Comparison of ENCODE assay signal across 7 mouse cellular contexts in the genomic region with DNA sequence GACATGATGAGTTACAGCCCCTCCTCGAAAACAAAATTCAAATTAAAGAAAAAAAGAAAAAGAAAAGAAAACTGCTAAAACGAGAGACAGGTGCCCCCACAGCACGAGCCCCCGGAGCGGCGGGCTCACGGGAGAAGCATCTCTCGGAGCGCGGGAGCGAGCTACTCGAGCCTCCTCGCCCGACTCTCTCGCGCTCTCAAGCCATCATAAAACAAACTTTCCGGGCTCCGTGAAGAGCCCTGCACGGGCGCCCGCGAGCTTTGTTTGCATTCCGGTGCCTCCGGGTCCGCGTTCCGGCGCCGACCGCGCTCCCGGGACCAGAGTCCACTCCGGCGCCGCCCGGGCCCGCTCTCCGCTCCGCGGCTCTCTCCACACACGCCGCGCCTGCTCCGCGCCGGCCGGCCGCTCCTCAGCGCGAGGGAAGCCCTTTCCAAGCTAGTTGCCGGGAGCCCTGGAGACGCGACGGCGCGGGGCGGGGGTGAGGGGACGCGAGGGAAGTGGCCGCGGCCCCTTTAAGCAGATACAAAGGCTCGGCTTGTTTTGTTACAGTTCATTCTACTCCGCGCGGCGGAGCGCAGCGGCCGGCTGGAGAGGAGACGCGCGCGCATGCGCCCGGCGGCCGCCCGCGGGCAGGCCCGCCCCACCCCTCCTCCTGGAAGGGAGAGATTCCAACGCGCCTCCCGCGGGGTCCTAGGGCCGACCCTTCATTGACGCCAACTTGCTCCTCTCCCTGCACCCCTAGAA. TPM values are rescaled to one million over a fixed set of nuclear protein-coding genes. Genes with fewer than 3 reads are reported as not detected.
A peak's percentile ranks its signal among the peaks of the same experiment; 100 is the strongest.
DNase-seq lines count a peak whose midpoint lies in the region; ATAC-seq and TF ChIP-seq lines count a peak whose summit lies in the region.

A gene (minus strand): TSS at position 600 of the 744 bp plus-strand sequence.

- WGBS in bone marrow, adult 2 months: under 1% methylated on average over 86 of the region's 86 CpGs
- WGBS in embryonic facial prominence, embryonic 13.5 days: under 1% methylated on average over 86 of the region's 86 CpGs
- under 1% methylated on average over 83 of the region's 86 CpGs for WGBS in limb, embryonic 11.5 days
- under 1% methylated on average over 86 of the region's 86 CpGs for WGBS in midbrain, embryonic 13.5 days
- 1% methylated on average over 85 of the region's 86 CpGs for WGBS in spleen, adult 2 months

- H3K27ac ChIP-seq in bone marrow, adult 2 months (ENCODE audit: control insufficient read depth, insufficient read depth, low read depth, low read length, poor library complexity): no peak within 1 kb of the TSS; the same call in 1 of the 2 replicates
- H3K27ac ChIP-seq in embryonic facial prominence, embryonic 13.5 days: peak within 1 kb of the TSS; percentile 99
- peak within 1 kb of the TSS; percentile 97 for H3K27ac ChIP-seq in limb, embryonic 11.5 days (replicated peaks; ENCODE audit: low read depth, low read length)
- peak within 1 kb of the TSS; percentile 92 for H3K27ac ChIP-seq in midbrain, embryonic 13.5 days
- H3K27ac ChIP-seq in spleen, adult 2 months (ENCODE audit: insufficient read depth, low read length): peak within 1 kb of the TSS; percentile 62

- peak within 1 kb of the TSS; percentile 94 for H3K4me2 ChIP-seq in embryonic facial prominence, embryonic 13.5 days
- peak within 1 kb of the TSS; percentile 85 for H3K4me2 ChIP-seq in limb, embryonic 11.5 days (ENCODE audit: low read depth, severe bottlenecking)
- H3K4me2 ChIP-seq in midbrain, embryonic 13.5 days (replicated peaks): peak within 1 kb of the TSS; percentile 98

- no peak for TF ChIP-seq CTCF in bone marrow, adult 2 months (IDR thresholded peaks at IDR 0.05; ENCODE audit: control insufficient read depth, insufficient read depth, low read length)
- TF ChIP-seq CTCF in spleen, adult 2 months (IDR thresholded peaks at IDR 0.05; ENCODE audit: extremely low read depth, insufficient read depth, insufficient read length, insufficient replicate concordance): no peak

- peak within 1 kb of the TSS; percentile 22 for H3K4me3 ChIP-seq in bone marrow, adult 2 months (replicated peaks; ENCODE audit: control insufficient read depth, low read depth, low read length)
- H3K4me3 ChIP-seq in embryonic facial prominence, embryonic 13.5 days: peak within 1 kb of the TSS; percentile 82
- H3K4me3 ChIP-seq in limb, embryonic 11.5 days (ENCODE audit: low read depth, low read length): peak within 1 kb of the TSS; percentile 84
- peak within 1 kb of the TSS; percentile 83 for H3K4me3 ChIP-seq in midbrain, embryonic 13.5 days (replicated peaks)
- H3K4me3 ChIP-seq in spleen, adult 2 months (ENCODE audit: extremely low read depth, insufficient read depth, insufficient read length): peak within 1 kb of the TSS; percentile 55

- no peaks in the 10 kb centered on the region for H3K4me1 ChIP-seq in bone marrow, adult 2 months (ENCODE audit: control insufficient read depth, insufficient read depth, low read length)
- H3K4me1 ChIP-seq in embryonic facial prominence, embryonic 13.5 days: peaks cover 31% of the 10 kb centered on the region
- peaks cover 9% of the 10 kb centered on the region for H3K4me1 ChIP-seq in limb, embryonic 11.5 days (ENCODE audit: control insufficient read depth, insufficient read depth, low read length)
- H3K4me1 ChIP-seq in midbrain, embryonic 13.5 days (replicated peaks): peaks cover 29% of the 10 kb centered on the region
- peaks cover 4% of the 10 kb centered on the region; the same call in 1 of the 2 replicates for H3K4me1 ChIP-seq in spleen, adult 2 months (ENCODE audit: control insufficient read depth, insufficient read depth, insufficient read length)

- H3K9me3 ChIP-seq in embryonic facial prominence, embryonic 13.5 days: no peaks in the 10 kb centered on the region; the same call in none of the 2 replicates
- peaks cover 3% of the 10 kb centered on the region; the same call in 1 of the 2 replicates for H3K9me3 ChIP-seq in limb, embryonic 11.5 days (ENCODE audit: control insufficient read depth, low read length)
- H3K9me3 ChIP-seq in midbrain, embryonic 13.5 days: no peaks in the 10 kb centered on the region

- TF ChIP-seq POLR2A in bone marrow, adult 2 months (IDR thresholded peaks at IDR 0.05; ENCODE audit: borderline replicate concordance, control insufficient read depth, low read depth, low read length): no peak
- no peak for TF ChIP-seq POLR2A in spleen, adult 2 months (IDR thresholded peaks at IDR 0.05; ENCODE audit: low read depth, low read length)

- DNase-seq in heart, adult 9 months (ENCODE audit: low spot score in 2 of 2): peak; percentile 96
- peak; percentile 94 to 95 for DNase-seq in kidney, adult 8-10 months
- peak; percentile 98 for DNase-seq in limb, embryonic 11.5 days (ENCODE audit: low spot score)
- peak in 1 of 2 experiments; percentile 31 for DNase-seq in spleen, adult 2 months (ENCODE audit: low read depth in 1 of 2, low spot score in 2 of 2)

- H3K36me3 ChIP-seq in embryonic facial prominence, embryonic 13.5 days: peaks cover 2% of the 10 kb centered on the region; the same call in 1 of the 2 replicates
- H3K36me3 ChIP-seq in limb, embryonic 11.5 days (ENCODE audit: control insufficient read depth, insufficient read depth, low read length): no peaks in the 10 kb centered on the region
- H3K36me3 ChIP-seq in midbrain, embryonic 13.5 days: no peaks in the 10 kb centered on the region
- H3K36me3 ChIP-seq in spleen, adult 2 months (ENCODE audit: control insufficient read depth, insufficient read depth, low read length): no peaks in the 10 kb centered on the region

- H3K27me3 ChIP-seq in embryonic facial prominence, embryonic 13.5 days: no peaks in the 10 kb centered on the region
- no peaks in the 10 kb centered on the region for H3K27me3 ChIP-seq in limb, embryonic 11.5 days (ENCODE audit: control insufficient read depth, insufficient read depth, low read length)
- peaks cover 6% of the 10 kb centered on the region; the same call in 1 of the 2 replicates for H3K27me3 ChIP-seq in midbrain, embryonic 13.5 days
- H3K27me3 ChIP-seq in spleen, adult 2 months (ENCODE audit: control insufficient read depth, insufficient read depth, low read length): peaks cover 17% of the 10 kb centered on the region

- H3K9ac ChIP-seq in embryonic facial prominence, embryonic 13.5 days: peak within 1 kb of the TSS; percentile 91
- H3K9ac ChIP-seq in limb, embryonic 11.5 days (ENCODE audit: low read length): peak within 1 kb of the TSS; percentile 86
- peak within 1 kb of the TSS; percentile 81 for H3K9ac ChIP-seq in midbrain, embryonic 13.5 days (replicated peaks)

- peak; percentile 95 for ATAC-seq in embryonic facial prominence, embryonic 13.5 days (ENCODE audit: insufficient number of reproducible peaks, insufficient read depth, low FRiP score, low TSS enrichment, low read depth)
- ATAC-seq in limb, embryonic 11.5 days (ENCODE audit: insufficient number of reproducible peaks, low FRiP score, low TSS enrichment, low read depth): peak; percentile 87
- ATAC-seq in midbrain, embryonic 13.5 days: peak; percentile 98

RNA-seq across cellular contexts. Expression of the gene that starts here (rescaled TPM):
- polyA plus RNA-seq in bone marrow, adult 2 months (2011; ENCODE audit: insufficient read depth, insufficient read length, low replicate concordance, missing spikeins): 0.56 and 1.3 TPM in 2 replicates
- polyA plus RNA-seq in embryonic facial prominence, embryonic 13.5 days (2015; fragmentation: Nextera tagmentation; extraction: Ambion mirVana): 13.1 and 14.8 TPM in 2 replicates
- 13.4 and 14.7 TPM in 2 replicates for polyA plus RNA-seq in limb, embryonic 11.5 days (2014; fragmentation: Nextera tagmentation; extraction: Ambion mirVana)
- 39.2 and 39.4 TPM in 2 replicates for polyA plus RNA-seq in midbrain, embryonic 13.5 days (2015; fragmentation: Nextera tagmentation; extraction: Ambion mirVana)
- polyA plus RNA-seq in spleen, adult 2 months (2012; rRNA removed): 1.4 and 1.6 TPM in 2 replicates

Comparison
In these comparisons a context has a peak if more than half of its experiments do, and no peak if none do; other contexts are left out.
1. H3K4me3 ChIP-seq: peak in every context shown above with its lines; median percentile 84 in limb, embryonic 11.5 days; 83 in midbrain, embryonic 13.5 days; 82 in embryonic facial prominence, embryonic 13.5 days; 55 in spleen, adult 2 months; 22 in bone marrow, adult 2 months.